Mouse (Mus musculus): ENCODE measurements around the gene Glrx5. TPM values are rescaled to one million over a fixed set of nuclear protein-coding genes. Genes with fewer than 3 reads are reported as not detected.

Gene Glrx5
- total and polyA plus RNA-seq, 3 experiments = 161 to 218 (median 186) TPM

DNA sequence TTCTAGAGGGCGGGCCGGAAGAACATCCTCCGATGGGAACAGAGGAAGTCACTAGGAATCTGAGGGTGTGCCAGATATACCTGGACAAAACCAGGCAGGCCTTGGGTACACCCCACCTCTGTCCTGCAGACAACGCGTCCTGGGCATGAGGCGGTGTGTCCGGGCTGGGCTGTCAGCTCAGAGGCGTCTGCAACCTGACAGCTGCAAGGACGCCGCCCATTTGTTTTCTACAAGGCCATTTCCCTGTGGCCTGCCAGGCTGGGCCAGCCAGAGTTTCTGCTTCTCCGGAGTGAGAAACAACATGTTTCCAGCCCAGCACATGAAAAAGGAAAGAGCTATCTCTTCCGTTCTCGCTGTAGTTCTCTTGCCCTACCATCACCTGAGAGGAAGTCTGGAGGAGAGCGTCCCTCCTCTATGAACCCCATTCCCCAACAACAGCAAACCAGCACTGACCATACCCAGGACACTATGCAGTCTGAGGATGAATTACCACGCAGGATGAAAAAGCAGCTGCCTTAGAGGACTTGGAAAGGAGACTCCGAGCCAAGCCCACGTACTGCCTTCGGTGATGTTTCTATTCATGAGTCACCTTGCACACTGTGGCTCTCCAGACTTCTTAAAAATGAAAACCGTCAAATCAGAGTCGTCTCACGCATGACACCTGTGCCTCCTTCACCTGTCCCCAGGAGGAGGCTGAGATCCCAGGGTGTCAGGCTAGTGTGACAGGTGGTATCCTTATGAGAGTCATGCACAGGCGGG is 27.4 kb upstream of the Glrx5 start:
- DNase-seq = peak; percentile 81

DNA sequence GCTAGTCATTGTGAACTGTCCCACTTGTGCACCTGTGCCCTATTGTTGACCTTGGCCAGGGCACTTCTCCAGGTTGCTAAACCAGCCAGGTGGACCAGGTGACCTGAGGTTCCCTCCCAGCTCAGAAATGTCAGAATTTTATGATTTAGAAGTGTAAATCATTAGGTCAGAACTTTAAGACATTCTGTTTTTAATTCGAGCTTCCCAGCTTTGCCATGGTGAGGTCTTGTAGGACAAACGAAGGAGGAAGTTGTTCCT is 26.8 kb upstream of the Glrx5 start:
- DNase-seq = no peak

DNA sequence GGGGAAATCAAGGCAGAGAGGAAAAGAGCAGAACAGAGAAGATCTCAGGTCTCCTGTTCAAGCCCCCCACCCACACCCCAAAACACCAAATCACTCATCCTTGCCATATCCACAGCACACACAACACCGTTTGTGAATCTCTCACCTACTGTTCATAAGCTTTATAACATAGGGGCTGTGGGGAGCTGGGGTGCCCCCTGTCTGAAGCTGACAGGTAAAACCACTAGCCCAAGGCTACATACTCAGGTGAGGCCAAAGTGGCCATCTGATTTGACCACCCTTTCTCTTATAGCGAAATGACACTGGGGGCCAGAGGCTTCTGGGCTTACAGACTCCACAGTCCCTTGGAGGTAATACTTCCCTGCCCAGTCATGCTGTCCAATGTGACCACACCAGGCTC is 24.3 kb upstream of the Glrx5 start:
- DNase-seq = no peak

DNA sequence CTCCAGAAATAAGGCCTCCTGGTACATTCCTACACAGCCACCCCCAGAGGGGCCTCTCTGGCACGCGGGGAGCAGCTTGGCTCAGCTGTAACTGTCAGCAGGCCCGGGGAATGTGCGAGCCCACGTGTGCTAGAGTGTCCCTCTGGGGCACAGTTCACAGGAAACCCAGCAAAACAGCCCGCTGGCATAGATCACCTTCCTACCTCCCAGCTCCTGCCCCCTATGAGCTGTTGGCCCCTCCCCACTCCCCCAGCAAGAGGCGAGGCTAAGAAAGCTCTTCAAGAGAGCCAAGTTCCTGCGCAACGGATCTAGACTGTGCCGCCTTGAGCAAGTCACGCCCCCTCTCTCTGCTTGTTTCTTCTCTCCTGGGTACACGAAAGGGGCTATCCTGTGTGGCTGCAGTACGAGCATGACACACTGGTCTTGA is 23.7 kb upstream of the Glrx5 start:
- DNase-seq = peak; percentile 64

DNA sequence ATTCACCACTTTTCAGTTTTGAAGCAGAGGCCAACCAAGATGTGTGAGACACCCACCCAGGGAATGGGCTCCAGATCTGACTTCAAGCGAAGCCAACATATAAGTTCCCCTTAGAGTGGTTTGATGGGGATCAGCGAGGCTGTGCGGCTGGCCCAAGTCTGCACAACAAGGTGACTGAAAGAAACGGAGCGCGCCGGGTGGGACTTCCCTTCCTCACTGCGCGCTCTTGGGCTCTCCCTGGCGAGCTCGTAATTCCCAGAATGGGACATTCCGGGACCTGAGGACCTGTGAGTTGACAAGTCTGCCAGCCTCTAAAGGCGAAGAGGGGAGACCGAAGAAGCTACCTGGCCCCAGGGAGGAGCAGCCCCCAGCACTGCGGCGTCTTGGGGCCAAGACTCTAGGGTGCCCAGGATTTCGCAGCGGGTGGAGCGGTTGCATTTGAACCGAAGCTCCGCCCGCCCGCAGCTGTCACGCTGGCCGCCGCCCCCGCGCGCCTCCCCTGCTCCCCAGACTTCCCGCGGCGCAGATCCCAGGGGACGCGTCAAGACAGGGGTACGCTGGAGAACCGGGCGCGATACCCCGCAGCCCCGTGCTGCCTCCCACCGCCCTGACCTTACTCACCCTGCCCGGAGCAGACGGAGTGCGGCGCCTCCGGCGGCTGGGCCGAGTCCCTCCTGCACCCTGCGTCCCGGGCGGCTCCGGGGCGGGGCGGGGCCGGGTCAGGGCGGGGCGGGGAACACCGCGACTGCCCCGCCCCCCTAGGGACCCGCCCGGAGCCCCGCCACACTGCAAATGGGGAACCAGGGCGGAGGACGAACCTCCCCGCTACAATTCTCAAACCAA is 22.9 kb upstream of the Glrx5 start, which contains the start of gene Syne3:
Gene Syne3, minus strand, starts transcription at position 440 of the 843 bp plus-strand sequence.
- peak; percentile 91 for DNase-seq

DNA sequence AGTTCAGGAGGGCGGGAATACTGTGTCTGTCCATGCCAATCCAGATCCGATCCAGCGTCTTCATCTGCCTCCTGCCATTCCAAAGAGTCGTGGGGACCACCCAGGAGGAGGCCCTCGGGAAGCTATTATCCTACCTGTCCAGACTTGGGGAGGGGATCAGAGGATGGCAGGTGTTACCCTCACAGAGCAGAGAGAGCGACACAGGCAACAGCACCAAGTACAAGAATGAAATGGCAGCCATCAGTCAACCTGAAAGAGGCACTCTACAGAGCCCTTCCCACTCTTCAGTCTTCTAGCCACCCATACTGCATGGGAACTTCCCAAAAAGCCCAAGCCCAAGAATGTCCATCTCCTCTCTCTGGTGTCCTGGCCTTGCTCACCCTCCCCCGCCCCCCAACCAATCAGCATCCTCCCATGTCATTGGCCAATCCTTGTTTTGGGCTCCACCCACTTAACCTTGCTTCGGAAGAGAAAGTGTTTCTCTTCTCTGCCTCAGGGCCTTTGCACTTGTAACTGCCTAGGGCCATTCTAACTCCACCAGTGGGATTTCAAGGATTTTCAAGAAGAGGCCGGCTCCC is 22.2 kb upstream of the Glrx5 start:
- no peak for DNase-seq

DNA sequence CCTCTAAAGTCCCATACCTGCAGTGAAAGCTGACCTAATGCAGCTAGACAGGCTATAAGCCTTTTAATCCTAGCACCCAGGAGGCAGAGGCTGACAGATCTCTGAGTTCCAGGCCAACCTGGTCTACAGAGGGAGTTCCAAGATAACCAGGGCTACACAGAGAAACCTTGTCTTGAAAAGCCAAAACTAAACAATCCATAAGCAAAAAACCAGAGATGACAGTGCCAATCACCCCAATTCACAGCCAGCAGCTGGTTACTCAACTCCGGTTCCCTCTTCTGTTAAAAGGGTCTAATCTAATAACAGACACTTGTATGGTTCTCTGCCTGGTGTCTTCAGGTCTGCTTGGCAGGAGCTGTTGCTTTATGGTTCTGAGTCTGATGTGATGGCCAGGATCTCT is 20.9 kb upstream of the Glrx5 start:
- DNase-seq = no peak

DNA sequence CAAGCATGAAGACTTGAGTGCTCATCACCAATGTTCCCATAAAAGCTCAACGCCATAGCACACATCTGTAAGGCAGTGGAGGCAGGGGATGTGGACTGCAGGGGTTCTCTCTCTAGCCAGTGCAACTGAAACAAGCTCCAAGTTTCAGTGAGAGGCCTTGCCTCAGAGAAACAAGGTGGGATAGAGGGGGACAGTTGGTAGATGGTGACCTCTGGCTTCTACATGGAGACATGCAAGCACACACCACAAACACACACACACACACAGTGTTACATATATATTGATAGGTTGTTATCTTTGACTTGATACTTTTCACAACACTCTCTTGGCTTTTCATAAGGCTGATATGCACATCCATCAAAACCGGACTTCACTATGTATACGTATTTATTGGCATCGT is 20.2 kb upstream of the Glrx5 start:
- no peak for DNase-seq

DNA sequence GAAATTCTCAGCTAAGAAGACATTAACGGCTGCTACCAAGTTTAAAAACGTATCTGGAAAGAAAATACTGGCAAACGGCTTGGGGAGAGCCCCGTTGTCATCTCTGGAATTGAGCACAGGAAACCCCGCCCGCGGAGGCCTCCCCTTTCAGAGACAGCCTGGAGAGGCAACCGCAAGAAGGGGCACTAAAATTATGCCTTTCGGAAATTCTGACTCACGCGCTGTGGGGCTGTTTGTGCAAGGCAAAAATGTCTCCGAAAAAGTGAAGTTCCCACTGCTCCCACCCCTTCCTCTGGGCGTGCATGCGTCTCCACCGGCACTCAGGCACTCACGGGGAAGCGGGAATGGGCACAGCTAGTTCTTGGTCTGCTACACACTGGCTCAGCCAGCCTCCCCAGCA is 19.4 kb upstream of the Glrx5 start:
- DNase-seq = peak; percentile 82

DNA sequence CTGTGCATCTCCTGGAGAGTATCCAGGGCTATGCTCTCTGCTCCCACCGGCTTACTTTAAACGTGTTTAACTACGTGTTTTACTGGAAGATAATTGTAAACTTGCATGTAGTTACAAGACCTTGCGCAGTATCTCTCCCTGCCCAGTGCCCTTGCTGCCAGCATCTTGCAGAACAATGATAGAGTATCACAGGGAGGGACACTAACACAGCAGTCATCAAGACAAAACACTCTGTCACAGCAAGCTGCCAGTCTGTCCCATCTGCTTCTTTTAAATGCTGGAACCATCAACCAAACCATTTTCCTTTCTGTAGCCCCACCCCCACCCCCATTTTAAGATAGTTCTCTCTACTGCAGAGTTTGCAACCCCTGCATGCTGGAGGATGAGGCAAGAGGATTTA is 16.3 kb upstream of the Glrx5 start:
- no peak for DNase-seq

DNA sequence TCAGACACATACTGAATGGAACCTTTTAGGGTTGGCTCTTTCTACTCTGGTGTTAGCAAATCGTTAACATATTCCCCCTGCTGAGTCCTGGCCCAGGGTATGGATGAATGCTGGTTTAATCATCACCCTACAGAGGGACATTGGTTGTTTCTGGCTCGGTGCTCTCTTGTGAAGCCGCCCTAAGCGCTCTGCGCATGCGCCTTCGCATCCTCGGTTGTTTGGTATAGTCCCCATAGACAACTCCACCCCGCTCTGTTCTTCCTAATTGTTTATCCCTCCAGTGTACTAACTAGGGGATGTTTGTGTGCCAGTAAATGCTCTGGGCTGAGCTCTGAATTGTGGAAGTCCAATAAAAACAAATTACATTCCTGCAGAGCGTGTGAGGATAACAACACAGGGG is 15.8 kb upstream of the Glrx5 start:
- DNase-seq = no peak

DNA sequence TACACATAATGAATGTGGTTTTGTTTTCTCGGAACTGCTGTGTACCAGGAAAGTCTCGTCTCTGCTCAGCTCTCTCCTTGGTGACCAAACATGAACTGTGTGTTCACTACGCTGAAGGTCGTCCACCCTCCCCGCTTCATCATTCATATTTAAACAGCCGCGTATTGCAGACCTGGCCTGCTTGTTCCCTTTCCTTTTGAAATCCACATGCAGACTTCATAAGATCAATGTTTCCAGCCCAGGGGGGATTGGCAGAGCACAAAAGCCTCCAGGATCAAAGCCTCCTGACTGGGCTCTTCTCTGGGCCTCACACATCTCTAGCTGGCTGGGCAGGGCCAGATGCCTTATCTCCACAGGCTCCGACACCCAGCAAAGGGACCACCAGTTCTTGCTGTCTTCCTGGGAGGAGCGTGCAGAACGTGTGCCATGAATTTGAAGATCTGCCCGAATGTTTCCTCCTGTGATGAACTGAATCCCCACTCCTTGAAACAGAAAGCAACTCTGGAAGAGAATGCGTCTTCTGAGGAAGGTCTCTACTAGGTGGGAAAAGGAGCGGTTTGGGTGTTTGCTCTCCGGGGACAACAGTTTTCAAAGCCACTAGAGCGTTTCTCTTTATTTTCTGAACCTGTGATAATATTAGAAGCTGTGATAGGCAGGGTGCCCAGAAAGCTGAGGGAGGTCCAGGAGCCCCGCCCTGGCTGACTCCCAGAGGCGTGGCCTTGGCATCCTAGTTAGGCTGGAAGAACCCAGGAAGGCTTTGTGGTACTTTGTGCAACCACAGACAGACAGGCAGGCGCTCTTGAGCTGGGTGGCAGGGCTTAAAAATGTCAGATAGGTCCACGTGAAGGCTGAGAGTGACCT is 12.9 kb upstream of the Glrx5 start:
- DNase-seq = peak; percentile 92

DNA sequence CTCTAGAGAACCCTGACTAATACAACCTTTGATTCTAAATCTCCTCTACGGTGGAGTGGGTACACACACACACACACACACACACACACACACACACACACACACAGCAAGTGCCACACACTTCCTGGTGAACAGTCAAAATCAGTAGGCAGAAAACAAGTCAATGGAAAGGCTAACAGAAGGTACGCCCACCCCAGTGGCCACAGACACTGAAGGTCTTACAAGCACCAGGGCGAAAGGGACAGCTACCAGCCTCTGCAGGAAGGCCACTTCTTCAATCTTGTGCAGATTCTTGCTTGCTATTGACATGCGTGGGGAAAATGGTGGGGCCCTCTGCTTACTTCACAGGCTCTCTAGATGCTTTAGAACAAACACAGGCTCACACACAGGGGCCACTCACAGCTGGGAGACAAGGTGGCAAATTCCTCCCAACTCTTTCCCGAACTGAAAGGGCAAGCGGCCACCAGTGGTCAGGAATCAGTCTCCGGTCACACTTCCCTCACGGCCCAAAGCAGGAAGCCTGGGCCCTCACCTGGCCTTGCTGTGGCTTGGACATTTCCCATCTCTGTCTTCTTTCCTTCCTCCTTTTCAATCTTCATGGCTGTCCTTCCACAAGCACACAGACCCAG is 10.9 kb upstream of the Glrx5 start:
- DNase-seq = no peak

DNA sequence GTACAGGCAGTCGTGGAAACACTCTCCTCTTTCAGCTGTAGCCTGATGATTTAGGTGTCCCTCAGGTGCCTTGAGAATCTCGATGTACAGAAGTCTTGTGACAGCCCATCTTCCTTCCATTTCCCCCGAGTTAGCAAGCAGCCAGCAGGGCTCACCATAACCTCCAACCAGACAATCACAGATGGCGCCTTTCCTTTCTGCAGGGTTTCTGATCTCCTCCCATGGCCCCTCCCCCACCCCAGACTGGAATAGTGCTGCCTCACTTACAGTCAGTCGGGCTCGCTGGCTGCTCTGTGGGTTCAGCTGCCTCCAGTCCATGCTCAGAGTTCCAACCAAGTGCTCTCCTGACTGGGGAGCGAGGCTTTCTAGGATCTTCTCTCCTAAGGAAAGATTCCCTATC is 10.3 kb upstream of the Glrx5 start:
- DNase-seq = no peak

DNA sequence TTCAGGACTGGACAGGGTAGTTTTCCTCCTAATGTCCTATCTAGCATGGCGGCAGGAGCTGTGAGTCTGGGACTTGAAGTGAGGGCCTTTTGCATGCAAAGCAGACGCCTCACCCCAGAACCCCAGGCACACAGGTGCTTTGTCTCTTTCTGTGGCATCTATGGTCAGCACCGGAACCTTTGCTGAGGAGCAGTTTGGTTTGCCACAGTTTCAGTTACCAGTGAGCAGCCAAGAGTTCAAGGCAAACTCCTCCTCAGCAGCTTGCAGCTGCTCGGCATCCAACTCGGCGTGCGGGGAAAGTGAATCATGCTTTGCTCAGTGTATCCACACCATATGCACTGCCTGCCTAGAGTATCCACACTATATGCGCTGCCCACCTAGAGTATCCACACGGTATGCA is 9.7 kb upstream of the Glrx5 start:
- DNase-seq = no peak

DNA sequence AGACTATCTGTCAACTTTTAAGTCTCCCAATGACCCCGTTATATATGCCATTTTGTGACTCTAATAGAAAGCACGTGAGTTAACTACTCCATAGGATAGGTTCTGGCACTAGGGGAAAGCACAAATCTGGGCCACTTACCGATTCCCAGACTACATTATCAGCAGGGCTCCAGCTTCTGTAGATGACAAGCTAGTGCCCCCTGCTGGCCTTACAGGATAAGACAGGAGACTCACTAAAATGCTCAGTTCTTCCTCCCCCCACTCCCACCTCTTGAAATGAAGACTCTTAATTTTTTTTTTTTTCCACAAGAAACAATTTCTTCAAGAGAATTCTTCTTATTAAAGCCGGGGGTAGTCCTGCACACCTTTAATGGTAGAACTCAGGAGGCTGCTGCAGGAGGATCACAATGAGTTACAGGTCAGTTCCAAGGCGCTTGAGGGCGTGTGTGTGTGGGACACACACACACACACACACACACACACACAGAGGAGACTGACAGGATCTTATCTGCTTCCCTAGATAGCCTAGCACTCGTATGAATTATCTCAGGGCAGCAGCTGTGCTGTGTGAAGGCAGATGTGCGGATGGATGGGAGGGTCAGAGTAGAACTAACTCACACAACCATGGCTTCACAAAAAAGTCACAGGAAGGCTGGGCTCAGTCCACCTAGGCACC is 7.1 kb upstream of the Glrx5 start:
- peak; percentile 73 for DNase-seq

DNA sequence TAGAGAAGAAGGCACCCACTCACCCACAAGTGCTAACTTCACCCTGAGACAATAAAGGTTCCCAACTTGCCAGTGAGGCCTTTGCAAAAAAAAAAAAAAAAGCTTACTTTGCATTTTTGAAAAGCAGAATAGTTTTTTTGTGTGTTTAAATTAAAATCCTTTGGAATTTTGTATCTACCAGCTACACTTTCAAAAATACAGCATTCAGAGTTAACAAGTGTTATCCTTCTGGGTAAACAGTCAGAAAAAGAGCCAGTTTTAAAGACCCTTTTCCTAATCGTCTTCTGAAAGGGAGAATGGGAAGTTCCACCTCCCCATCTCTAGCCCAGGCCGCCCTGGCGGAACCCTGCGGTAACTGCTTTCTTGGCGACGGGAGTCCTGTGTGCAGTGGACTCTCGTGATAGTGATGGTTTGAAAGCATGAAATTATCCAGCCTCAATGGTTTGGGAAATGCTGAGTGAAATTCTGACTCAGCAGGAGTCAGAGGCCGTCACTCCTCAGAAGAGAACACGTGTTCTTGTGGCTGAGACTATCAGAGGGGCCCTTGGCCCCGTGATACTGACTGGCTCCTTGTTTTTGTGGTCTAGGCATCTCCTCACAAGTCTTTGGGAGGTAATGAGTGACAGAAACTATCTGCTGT is 6.4 kb upstream of the Glrx5 start:
- no peak for DNase-seq

DNA sequence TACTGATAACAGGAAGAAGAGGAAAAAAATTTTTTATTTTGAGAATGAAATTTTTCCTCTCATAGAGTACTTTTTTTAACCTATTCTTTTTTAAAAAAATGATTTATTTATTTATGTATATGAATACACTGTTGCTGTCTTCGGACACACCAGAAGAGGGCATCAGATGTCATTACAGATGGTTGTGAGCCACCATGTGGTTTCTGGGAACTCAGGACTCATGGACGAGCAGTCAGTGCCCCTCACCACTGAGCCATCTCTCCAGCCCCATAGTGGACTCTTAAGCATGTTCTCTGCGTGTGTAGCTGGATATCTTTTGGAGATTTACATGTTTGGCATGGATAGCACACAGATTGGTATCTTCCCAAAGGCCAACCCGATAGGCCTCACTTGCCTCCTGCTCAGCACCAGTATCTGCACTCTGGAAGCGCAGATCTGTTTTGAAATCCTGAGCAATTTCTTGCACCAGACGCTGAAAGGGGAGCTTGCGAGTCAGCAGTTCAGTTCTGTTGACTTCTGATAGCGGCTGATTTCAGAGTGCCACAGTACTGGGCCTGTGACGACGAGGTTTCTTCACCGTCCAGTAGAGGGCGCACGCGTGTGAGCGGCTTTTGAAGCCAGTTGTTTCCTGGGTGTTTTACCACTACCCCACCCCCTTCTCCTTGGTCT is 5.0 kb upstream of the Glrx5 start:
- DNase-seq = peak; percentile 88

DNA sequence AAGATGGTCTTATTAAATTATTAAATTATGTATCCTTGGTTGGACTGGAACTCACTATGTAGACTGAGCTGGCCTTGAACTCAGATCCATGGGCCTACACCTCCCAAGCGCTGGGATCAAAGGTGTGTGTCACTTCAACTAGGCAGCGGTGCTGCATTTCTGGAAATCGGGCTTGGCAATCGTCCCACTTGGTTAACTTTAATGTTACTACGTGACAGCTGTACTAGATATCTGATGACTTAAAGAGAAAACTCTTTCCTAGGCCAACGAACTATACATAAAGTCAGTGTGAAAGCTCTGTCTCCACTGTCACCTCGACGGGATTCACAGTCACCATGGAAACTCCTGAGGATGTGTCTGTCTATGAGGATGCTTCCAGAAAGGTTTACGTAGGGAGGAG is 2.6 kb upstream of the Glrx5 start:
- no peak for DNase-seq
